Mouse (Mus musculus) kidney, postnatal 0 days (tissue): Measurements from ENCODE around the gene Tns4. TPM values are rescaled to one million over a fixed set of nuclear protein-coding genes. Genes with fewer than 3 reads are reported as not detected.

Experiments used
- ATAC-seq: fragments of 200-750 bp; cut with Nextera tagmentation; replicated peaks from 2 replicates; pipeline ENCODE4 v1.8.0; 2017; ENCODE audit warnings: low read depth, moderate number of reproducible peaks, moderate TSS enrichment, moderate library complexity; ENCODE audit not compliant: low FRiP score
- DNase-seq: peaks from one replicate; pipeline ENCODE4 v3.0.0-alpha.2; 2016; ENCODE audit warnings: low spot score
- H3K27ac ChIP-seq: fragments of 300-500 bp; sonication (generic); 2 replicates; pipeline ENCODE4 v1.5.1; 2014; ENCODE audit warnings: mild to moderate bottlenecking
- H3K27me3 ChIP-seq: fragments of 300-500 bp; sonication (generic); 2 replicates; pipeline ENCODE4 v1.6.1; 2014; ENCODE audit warnings: low read length, mixed read lengths; ENCODE audit not compliant: insufficient read depth
- H3K36me3 ChIP-seq: fragments of 300-500 bp; sonication (generic); 2 replicates; pipeline ENCODE4 v1.6.1; 2014; ENCODE audit warnings: low read length, mixed read lengths; ENCODE audit not compliant: insufficient read depth
- H3K4me1 ChIP-seq: fragments of 300-500 bp; sonication (generic); replicated peaks from 2 replicates; pipeline ENCODE4 v1.6.1; 2014; ENCODE audit warnings: antibody characterized with exemption, low read length, mixed read lengths; ENCODE audit not compliant: insufficient read depth
- H3K4me2 ChIP-seq: fragments of 300-500 bp; sonication (generic); 2 replicates; pipeline ENCODE4 v1.6.1; 2014; ENCODE audit warnings: mild to moderate bottlenecking, low read length, moderate library complexity, mixed read lengths
- H3K4me3 ChIP-seq: fragments of 300-500 bp; sonication (generic); replicated peaks from 2 replicates; pipeline ENCODE4 v1.5.1; 2014; ENCODE audit warnings: low read depth, low read length
- H3K9ac ChIP-seq: fragments of 300-500 bp; sonication (generic); 2 replicates; pipeline ENCODE4 v1.6.1; 2014; ENCODE audit warnings: low read depth, low read length
- H3K9me3 ChIP-seq: fragments of 300-500 bp; sonication (generic); replicated peaks from 2 replicates; pipeline ENCODE4 v1.6.1; 2016; ENCODE audit warnings: low read length, inconsistent platforms, mixed read lengths
- CTCF ChIP-seq: IDR thresholded peaks from 2 replicates; pipeline ENCODE4 v1.5.1; 2016; ENCODE audit warnings: antibody characterized with exemption, low read depth, mild to moderate bottlenecking, moderate library complexity
- WGBS: fragments of 180-500 bp; shearing (Covaris S2); extraction: QIAGEN DNeasy Blood & Tissue Kit; methylation state at CpG from one replicate; pipeline ENCODE4 v1.1.7; 2014; 5-methylcytosine and 5-hydroxymethylcytosine counted together
- polyA plus RNA-seq: library from polyadenylated mRNA; unstranded; fragments of >200 nt; fragmentation: Nextera tagmentation; extraction: Ambion mirVana; gene quantifications from 2 replicates; pipeline ENCODE4 v1.2.1, GENCODE M21; 2015

The Tns4 gene
- polyA plus RNA-seq, 1 experiment from 2014 or later: 0.16 TPM

DNA sequence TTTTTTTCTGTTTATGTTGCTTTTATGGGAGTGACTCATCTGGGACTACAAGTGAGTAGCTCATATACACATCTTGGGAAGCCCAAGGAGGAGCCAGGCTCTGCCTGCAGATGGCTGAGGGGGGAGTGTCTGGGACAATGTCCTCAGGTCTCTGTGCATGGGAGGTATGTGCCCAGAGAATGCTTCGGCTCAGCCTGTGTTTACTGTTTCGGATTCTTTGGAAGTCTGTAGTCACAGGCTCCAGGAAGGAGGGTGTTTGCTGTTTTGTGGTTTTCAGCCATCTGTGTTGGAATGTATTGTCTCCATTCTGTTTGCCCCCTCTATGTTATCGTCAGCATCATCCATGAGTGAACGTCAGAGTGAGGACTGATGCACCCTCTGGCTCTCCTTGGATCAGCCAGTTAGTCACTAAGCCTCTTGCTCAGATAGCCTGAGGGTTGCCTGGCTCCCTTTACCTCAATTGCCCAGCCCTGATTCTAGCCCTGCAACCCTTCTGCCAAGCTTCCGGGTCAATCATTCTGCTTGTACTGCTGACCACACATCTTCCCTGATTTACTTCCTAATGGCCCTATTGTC, 12.3 kb downstream of the Tns4 start:
- Histone ChIP-seq H3K27me3 (no peaks in the 10 kb centered on the region), H3K4me3 (no peak overlapping the region), H3K9ac (no peak overlapping the region), H3K4me2 (no peak overlapping the region), H3K4me1 (peaks cover 8% of the 10 kb centered on the region; the same call in 1 of the 2 replicates), H3K9me3 (no peaks in the 10 kb centered on the region), H3K27ac (no peak overlapping the region), H3K36me3 (no peaks in the 10 kb centered on the region)
- DNase-seq: no peak
- 76% methylated on average over 5 of the region's 5 CpGs for WGBS
- no peak for TF ChIP-seq CTCF
- ATAC-seq: no peak

DNA sequence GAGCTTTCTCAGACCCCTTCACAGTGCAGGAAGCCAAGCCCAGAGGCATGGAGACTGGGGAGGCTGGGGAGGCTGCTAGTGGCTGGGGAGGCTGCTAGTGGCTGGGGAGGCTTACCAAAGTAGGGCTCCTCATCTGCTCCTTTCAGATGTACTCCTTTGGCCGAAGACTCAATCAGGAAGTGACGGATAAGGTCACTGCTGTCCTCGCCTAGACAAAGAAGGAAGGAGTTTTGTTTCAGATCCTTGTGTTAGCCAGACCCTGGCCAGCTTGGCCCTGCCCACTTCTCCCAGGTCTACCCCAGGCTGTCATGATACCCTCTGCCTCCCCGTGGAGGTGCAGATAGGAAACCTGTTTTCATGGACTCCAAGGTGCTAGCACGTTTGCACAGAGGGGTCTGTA, 15.3 kb downstream of the Tns4 start:
- H3K27me3 ChIP-seq: no peaks in the 10 kb centered on the region
- no peak overlapping the region for H3K27ac ChIP-seq
- no peak for TF ChIP-seq CTCF
- ATAC-seq (no peak), DNase-seq (no peak)
- H3K36me3 ChIP-seq: no peaks in the 10 kb centered on the region
- H3K4me3 ChIP-seq: no peak overlapping the region
- no peak overlapping the region for H3K4me2 ChIP-seq
- no peaks in the 10 kb centered on the region for H3K4me1 ChIP-seq
- H3K9me3 ChIP-seq: no peaks in the 10 kb centered on the region
- 51% methylated on average over 5 of the region's 5 CpGs for WGBS
- H3K9ac ChIP-seq: no peak overlapping the region

DNA sequence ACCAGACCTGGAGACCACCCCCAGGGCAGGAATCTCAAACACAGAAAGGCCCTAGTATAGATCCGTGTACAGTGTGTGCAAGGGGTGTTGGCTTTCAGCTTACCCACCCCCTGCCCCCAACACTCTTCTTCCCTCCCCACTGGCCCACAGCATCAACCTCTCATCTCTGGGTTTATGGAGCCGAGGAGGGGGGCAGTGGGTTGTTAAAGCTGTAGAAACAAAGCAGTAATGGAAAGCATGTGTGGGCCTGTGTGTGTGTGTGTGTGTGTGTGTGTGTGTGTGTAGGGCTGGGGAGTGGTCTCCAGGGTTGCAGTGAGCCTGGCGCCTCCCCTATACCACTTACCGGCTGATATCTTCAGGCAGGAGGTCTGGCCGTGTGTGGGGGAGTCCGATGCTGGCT, 17.2 kb downstream of the Tns4 start:
- no peak for TF ChIP-seq CTCF
- ATAC-seq (0 out of 2 replicates have a peak, but pooled peaks have one; percentile 23), DNase-seq (peak; percentile 31)

DNA sequence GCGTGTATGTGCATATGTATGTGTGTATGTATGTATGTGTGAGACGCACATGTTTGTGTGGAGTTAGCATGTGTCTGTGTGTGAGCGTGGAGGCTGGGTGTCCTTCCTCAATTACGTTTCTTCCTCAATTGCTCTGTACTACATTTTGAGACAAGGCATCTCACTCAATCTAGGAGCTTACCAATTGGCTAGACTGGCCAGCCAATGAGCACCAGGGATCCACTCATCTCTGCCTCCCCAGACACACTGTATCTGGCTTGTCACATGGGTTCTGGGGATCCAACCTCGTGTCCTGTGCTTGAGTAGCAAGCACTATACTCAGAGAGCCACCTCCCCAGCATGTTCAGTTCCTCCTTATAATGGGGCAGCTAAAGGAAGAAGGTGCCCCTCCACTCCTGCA, 20.7 kb downstream of the Tns4 start:
- Histone ChIP-seq H3K9ac (no peak overlapping the region), H3K4me2 (no peak overlapping the region), H3K9me3 (no peaks in the 10 kb centered on the region), H3K27ac (no peak overlapping the region), H3K36me3 (no peaks in the 10 kb centered on the region), H3K4me1 (0 out of 2 replicates have a peak, but pooled peaks cover 3% of the 10 kb centered on the region), H3K27me3 (no peaks in the 10 kb centered on the region), H3K4me3 (no peak overlapping the region)
- 85% methylated on average over 5 of the region's 5 CpGs for WGBS
- DNase-seq: no peak
- no peak for TF ChIP-seq CTCF
- no peak for ATAC-seq

More for the DNA sequence above, 17.2 kb downstream of the Tns4 start:
- Histone ChIP-seq H3K4me1 (no peaks in the 10 kb centered on the region), H3K4me2 (no peak overlapping the region), H3K36me3 (no peaks in the 10 kb centered on the region), H3K27me3 (no peaks in the 10 kb centered on the region), H3K4me3 (no peak overlapping the region), H3K27ac (no peak overlapping the region), H3K9me3 (no peaks in the 10 kb centered on the region), H3K9ac (no peak overlapping the region)
- WGBS: 19% methylated on average over 6 of the region's 6 CpGs

DNA sequence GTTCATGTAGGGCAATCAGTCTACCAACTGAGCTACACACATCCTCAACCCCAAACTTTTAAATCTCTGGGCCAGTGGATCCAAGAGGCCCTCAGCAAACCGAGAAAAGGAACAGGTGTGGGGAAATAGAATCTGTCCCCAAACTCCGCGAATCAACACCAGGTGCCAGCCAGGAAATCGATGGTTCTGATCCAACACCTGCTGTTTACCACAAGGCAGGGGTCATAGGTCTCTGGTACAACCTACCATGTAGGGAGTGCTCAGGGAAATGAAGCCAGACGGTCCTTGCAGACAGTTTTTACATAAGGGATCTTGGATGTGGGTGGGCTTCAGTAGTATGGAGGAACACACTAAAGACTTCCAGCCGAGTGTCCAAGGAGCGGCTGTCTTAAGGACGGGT, 21.5 kb downstream of the Tns4 start:
- Histone ChIP-seq H3K9ac (no peak overlapping the region), H3K9me3 (no peaks in the 10 kb centered on the region), H3K27ac (no peak overlapping the region), H3K4me2 (no peak overlapping the region), H3K27me3 (no peaks in the 10 kb centered on the region), H3K4me3 (no peak overlapping the region), H3K4me1 (0 out of 2 replicates have a peak, but pooled peaks cover 3% of the 10 kb centered on the region), H3K36me3 (no peaks in the 10 kb centered on the region)
- ATAC-seq (no peak), DNase-seq (no peak)
- TF ChIP-seq CTCF: no peak
- WGBS: 86% methylated on average over 8 of the region's 8 CpGs

DNA sequence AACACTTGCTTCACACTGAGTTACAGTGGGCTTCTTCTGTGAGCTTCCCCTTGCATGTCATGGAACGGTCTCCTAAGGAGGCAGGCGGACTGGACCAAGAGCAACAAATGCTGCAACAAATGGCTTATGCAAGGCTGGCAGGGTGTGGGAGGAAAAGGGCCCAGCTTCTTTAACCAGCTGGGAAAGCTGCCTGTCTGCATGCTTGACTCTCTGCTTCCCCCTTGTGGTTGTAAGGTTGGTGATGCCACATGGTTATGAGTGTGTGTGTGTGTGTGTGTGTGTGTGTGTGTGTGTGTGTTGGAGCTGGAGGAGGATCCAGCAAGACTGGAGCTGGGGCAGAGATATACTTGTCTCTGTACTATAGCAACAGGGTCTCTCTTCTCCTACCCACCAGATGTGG, 23.1 kb downstream of the Tns4 start:
- H3K9me3 ChIP-seq: no peaks in the 10 kb centered on the region
- H3K36me3 ChIP-seq: no peaks in the 10 kb centered on the region
- no peak overlapping the region for H3K4me2 ChIP-seq
- peak; percentile 99 for TF ChIP-seq CTCF
- no peak overlapping the region for H3K4me3 ChIP-seq
- no peaks in the 10 kb centered on the region for H3K27me3 ChIP-seq
- ATAC-seq: peak; percentile 83
- DNase-seq: peak; percentile 96
- 0 out of 2 replicates have a peak, but pooled peaks cover 3% of the 10 kb centered on the region for H3K4me1 ChIP-seq
- no peak overlapping the region for H3K9ac ChIP-seq
- H3K27ac ChIP-seq: no peak overlapping the region
- WGBS: 8% methylated on average over 2 of the region's 2 CpGs

DNA sequence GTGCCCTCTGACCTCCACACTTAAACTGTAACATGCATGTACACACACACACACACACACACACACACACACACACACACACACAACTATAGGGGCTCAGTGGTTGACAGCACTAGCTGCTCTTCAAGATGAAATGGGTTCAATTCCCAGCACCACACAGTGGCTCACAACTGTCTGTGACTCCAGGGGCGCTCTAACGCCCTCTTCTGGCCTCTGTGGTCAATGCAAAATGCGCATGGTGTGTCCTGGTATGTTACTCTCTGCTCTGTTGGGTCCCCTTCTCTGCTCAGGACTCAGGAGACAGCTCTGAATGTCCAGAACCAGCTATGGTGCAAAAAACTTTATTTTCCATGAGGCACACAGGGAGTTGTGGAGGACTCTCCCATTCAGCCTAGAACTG, 23.8 kb downstream of the Tns4 start:
- H3K9me3 ChIP-seq: no peaks in the 10 kb centered on the region
- 0 out of 2 replicates have a peak, but pooled peaks cover 6% of the 10 kb centered on the region for H3K4me1 ChIP-seq
- DNase-seq (no peak), ATAC-seq (no peak)
- no peaks in the 10 kb centered on the region for H3K27me3 ChIP-seq
- H3K36me3 ChIP-seq: no peaks in the 10 kb centered on the region
- WGBS: 86% methylated on average over 3 of the region's 3 CpGs
- no peak overlapping the region for H3K9ac ChIP-seq
- H3K27ac ChIP-seq: no peak overlapping the region
- no peak overlapping the region for H3K4me2 ChIP-seq
- no peak; the same call in 1 of the 2 replicates for TF ChIP-seq CTCF
- no peak overlapping the region for H3K4me3 ChIP-seq
